Mouse (Mus musculus): ENCODE measurements around the gene Mtus2. TPM values are rescaled to one million over a fixed set of nuclear protein-coding genes. Genes with fewer than 3 reads are reported as not detected.
"Not testable (repeated sequence)": the region's sequence is repeated elsewhere in the genome, so short reads cannot be mapped to it uniquely, and the experiment has no call there.

Gene Mtus2
- total RNA-seq (2021): 10 to 100 TPM; 39.9 to 41.4 TPM

DNA sequence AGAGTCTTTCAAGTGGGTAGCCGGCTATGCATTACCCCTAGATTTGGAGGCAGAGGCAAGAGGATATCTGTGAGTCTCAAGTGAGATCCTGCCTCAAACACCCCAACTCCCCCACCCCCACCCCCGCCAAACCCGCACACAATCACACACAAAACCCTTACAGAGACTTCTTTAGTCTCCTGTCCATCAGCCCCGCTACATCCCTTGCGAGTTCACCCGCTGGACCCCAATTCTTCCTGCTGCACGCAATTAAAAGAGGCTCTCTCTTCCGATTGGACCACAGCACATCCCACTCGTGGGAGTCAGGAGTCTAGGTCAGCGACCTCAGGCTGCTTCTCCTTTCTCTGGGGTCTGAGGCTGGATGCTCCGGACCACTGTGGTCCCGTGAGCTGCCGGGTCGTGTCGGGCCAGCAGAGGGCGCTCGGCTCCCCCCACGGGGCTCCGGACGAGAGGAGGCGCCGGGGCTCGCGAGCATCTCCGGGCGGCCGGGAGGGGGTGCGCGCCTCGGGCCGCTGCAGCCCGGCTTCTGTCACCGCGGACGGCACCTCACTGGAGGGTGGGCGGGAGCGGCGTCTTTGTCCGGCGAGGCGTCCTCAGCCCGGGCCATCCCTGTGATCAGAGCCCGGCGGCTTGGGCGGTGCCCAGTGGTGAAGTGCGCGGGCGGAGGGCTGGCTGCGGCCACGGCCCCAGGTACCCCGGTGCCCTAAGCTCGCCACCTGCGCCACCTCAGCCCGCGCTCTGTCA, at the start of gene Mtus2:
Gene Mtus2, plus strand, starts transcription at position 500 of the 744 bp plus-strand sequence.
- peak; percentile 89 to 90 for DNase-seq (ENCODE audit: low spot score in 2 of 2)
- intact Hi-C loops (cut with DNase I): loop anchor here (1.0 to 5.0 kb wide), 4 partner anchors 95 to 282 kb away; partner anchors contain the start of gene Pomp

DNA sequence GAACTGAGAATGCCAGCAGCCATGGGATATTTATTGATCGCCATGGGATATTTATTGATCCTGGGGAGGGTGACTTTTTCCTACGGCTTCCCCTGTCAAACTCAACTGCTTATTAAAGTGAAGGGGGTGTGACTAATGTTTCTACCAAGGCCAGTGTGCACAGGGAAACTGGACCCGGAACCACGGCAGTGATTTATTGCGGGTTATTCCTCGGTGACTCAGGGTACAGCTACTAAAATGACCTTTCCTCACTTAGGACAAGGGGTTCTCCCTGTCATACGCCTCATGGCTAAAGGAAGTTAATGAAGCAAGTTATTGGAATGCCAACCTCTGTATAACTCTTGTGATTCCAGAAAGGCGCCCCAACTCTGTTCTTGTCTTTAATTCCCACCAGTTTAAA, 49.3 kb upstream of the Mtus2 start:
- no peak for DNase-seq (ENCODE audit: low spot score in 2 of 2)
- intact Hi-C loops (cut with DNase I): no loop called here

DNA sequence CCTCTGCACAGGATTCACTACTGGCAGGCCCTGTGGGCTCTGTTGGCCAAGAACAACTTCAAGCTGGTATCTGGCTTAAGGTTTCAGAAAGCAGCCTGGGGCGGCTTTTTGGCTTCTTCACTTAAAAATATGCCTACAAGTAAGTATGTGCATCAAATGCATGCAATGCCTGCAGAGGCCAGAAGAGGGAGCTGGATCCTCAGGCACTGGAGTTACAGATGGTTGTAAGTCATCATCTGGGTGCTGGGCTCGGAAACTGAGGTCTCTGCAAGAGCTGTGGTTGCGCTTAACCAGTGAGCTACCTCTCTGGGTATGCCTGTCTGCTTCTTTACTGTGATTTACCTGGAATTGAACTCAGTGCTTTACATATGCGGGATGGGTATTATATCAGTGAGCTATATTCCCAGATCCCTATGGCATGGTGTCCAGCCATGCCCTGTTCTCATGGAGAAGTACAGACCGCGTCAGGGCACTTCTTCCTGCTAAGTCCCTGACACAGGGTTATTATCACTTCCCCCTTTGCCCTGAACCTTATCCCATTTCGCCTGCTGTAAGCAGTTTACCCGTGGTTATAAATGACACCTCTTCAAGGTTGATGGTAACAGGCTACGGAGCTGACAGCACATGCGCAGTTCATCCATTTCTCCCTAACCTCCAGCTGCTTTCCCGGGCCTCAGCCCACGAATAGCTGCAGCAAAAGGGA, 46.2 kb upstream of the Mtus2 start:
- DNase-seq (ENCODE audit: low spot score in 2 of 2): no peak
- intact Hi-C loops (cut with DNase I): no loop called here

DNA sequence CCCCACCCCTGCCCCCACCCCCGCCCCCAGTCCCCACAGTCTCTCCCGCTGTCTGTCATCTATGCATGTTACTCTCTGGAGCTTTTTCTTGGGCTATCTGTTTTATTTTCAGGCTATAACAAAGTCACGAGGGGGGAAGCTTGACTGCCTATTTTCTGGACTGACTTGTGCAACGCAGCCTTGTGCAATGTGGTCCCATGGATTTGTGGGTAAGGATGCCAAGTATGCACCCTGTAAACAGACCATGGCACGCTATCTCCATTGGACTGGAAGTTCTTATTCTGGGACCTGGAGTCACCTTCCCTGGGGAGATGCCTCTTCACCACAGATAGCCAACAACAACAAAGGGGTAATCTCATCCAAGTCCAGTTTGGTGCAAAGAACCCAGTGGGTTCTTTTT, 45.4 kb upstream of the Mtus2 start:
- intact Hi-C loops (cut with DNase I): no loop called here
- DNase-seq (ENCODE audit: low spot score in 2 of 2): no peak

DNA sequence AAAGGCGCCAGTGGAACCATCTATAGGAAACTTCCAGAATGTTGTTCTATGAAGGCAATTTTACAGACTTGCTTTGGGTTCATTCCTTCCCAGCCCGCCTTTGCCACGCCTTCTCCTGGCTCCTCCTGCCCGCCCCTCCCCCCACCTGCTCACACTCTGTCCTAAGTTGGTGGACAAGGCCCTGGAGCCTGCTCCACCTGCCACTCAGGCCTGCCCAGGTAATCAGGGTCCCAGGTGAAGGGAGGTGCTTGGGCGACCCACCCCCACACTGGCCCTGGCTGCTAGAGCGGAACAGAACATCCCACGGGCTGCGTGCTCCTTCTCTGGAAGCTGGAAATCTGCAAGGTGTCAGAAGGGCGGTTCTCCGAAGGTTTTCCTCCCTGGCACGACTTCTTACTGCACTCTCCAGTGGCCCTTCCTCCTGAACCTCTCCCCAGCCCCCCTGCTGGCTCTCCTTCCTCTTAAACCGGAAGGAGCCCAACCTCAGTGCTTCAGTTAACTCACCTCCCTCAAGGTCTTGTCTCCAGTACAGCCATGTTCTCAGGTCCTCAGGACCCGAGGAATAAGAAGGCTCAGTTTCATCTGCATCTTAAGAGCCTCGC, 43.8 kb upstream of the Mtus2 start:
- intact Hi-C loops (cut with DNase I): no loop called here
- no peak for DNase-seq (ENCODE audit: low spot score in 2 of 2)

DNA sequence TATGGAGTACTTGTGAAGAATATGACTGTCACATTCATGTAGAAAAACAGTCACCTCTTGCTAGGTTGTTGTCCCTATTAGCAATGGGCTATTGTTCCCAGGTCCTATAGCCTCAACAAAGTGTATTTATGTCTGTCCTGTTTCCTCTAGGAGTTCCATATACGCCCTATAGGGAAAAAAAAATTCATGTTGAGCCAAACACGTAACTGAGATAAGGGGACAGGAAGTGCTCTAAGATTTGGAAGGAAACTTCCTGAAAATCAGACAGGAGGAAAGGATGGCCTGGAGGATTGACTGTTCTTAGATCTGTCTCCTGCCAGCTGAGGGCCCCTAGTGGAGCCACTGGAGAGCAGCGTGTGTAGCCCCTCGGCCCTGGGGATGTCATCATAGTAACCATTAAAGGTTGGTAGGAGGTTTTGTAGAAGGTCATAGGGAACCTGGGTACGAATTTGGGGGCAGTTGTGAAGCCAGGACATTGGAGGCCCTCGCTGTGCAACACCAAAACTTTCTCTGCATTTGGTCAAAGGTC, 42.0 kb upstream of the Mtus2 start:
- DNase-seq (ENCODE audit: low spot score in 2 of 2): no peak
- intact Hi-C loops (cut with DNase I): no loop called here

DNA sequence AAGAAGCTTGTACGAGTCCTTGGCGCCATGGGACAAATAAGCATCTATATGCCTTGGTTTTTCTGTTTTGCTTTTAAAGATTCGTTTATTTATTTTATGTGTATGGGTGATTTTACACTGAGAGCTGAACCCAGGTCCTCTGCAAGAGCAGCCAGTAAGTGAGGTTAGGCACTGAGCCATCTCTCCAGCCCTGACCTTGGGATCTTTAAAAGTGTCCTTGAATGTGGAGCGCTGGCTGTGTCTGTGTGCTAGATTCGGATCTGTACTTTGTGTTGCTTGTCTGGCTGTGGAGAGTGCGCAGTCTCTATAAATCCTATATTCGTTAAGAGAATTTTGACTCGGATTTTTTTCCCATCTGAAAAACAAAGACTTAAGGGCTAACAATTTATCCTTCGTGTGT, 40.9 kb upstream of the Mtus2 start:
- intact Hi-C loops (cut with DNase I): no loop called here
- DNase-seq (ENCODE audit: low spot score in 2 of 2): no peak

DNA sequence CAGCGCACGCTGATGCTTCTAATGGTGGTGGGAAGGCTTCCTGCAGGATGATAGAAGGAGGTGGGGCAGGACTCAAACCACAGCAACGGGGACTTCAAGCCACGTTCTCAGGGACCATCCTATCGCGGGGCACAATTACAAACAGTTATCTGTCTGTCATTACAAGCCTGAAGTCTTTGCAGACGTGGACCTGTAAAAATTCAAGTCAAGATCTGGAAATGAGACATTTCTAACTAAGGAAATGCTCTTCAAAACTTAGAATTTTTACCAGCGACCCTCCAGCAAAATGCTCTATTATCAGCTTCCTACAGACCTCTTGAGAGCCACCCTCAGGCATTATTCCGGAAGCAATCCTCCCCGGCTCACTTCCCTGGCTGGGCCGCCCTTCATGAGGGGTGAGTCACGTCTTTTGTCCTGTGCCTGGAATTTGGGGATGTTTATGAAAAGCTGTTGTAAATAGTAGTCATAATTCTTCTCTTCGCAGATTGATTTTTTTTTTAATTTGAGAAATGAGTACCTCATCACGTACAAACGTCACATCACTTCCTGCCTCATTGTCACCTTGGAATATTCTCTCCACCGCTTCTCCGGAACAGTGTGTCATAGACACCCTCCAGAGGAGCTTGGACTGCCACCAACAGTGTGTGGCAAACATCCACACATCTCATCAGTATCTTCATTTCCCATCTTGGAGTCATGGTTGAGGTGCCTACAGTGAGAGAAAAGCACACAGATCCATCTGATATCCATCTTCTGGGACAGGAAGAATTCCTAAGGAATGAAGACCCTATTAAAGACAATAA, 38.9 kb upstream of the Mtus2 start:
- intact Hi-C loops (cut with DNase I): no loop called here
- no peak for DNase-seq (ENCODE audit: low spot score in 2 of 2)

DNA sequence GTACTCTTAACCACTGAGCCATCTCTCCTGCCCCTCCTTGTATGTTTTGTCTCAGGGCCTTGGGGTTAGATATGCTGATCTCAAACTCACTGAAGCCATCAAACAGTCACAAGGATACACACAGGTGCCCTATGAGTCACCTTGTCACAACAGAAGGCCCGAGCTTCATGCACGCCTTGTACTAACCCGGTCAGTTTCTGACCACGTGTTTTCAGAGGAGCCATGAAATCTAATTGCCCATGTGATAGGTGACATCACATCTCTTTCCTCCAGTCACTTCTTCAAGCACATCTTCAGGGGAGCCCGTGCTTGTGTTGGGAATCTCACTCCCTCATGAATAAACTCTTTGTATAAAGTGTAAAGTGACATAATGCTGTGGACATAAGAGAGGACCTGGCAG, 32.5 kb upstream of the Mtus2 start:
- intact Hi-C loops (cut with DNase I): no loop called here
- DNase-seq (ENCODE audit: low spot score in 2 of 2): no peak

DNA sequence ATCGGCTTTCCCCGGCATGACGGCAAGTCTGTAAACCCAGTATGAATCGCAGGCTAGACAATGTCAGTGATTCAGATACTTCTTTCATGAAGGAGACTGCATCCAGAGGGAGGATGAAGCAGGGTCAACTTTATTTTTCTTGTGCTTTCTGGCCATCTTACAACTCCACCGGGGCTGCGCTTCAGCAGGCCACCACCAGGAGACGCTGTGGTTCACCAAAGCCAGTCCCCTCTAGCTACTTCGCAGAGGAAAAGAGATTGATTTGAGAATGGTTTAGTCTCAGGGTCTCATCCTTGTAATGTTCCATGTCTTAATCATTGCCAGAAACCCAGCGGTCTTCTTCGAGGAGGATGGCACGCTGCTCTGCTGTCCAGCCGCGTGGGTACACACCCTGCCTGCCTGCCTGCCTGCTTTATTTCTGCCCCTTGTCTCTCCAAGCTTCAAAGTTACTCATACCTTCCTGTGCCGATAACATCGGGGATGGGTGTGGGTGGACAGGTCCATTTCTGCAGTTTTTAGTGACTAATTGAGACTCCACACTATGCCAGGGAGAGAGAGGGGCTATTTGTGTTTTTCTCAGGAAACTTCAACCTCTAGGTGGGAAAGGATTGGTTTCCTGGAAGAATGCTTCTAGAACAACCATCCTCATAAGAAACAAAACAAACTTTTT, 31.1 kb upstream of the Mtus2 start:
- intact Hi-C loops (cut with DNase I): no loop called here
- no peak for DNase-seq (ENCODE audit: low spot score in 2 of 2)

DNA sequence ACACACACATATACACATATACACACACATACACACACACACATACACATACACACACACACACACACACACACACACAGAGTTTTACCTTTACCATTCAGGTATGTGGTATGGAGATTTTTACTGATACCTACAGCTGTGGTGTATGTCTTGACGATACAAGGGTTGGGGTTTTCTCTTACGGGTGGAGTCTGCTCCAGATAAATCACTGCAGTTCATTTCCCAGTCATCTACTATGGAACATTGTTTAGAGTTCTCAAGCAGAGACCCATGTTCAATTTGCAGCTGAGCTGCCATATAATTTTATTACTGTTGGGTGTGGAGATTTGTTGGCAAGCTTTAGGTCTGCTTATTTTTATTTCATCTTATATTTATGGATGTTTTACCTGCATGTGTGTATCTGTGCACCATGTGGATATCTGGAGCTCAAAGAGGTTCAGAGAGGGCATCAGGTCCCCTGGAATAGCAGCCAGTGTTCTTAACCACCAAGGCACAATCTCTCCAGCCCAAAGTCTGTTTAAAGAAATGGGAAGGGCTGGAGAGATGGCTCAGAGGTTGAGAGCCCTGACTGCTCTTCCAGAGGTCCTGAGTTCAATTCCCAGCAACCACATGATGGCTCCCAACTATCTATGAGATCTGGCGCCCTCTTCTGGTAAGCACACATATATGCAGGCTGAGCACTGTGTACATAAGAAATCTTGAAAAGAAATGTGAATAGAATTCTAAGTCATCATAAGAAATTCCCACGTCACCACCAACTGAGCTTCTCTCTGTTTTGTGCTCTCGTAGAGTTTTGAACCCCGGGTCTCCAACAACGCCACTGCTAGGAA, 28.2 kb upstream of the Mtus2 start:
- no peak for DNase-seq (ENCODE audit: low spot score in 2 of 2)
- intact Hi-C loops (cut with DNase I): no loop called here

DNA sequence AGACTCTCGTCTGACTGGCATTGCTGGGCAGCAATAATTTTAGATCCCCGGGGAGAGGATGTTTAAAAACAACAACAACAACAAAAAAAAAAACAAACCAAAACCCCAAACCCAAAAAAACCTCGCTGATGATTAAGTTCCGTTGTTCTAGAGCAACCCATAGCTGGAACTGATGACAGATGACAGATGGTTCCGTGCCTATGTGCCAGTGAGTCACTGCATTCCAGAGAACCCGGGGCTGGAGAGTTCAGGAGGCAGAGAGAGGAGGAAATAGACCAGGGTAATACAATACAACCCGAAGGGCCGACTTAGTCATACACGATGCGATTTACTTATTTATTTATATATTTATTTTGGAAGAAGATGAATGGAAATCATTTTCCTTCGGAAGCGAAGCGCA, 22.0 kb upstream of the Mtus2 start:
- no peak for DNase-seq (ENCODE audit: low spot score in 2 of 2)
- intact Hi-C loops (cut with DNase I): no loop called here

DNA sequence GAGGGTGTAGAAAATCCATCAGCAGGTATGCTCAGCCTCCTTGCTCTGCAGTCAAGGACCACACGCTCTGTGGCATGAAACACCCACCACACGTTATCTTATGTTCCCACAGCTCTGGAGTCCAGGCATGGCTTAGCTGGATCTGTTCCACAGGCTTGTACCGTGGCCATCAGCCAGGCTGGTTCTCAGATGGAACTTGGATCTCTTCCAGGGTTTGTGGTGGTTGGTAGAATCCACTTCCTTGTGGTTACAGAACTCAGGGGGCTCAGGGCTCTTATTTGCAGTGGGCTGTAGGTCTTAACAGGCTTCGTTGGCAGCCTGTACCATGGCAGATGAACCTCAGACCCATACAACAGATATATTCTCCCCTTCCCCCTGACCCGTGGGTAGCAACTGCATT, 17.9 kb upstream of the Mtus2 start:
- DNase-seq (ENCODE audit: low spot score in 2 of 2): no peak
- intact Hi-C loops (cut with DNase I): no loop called here

DNA sequence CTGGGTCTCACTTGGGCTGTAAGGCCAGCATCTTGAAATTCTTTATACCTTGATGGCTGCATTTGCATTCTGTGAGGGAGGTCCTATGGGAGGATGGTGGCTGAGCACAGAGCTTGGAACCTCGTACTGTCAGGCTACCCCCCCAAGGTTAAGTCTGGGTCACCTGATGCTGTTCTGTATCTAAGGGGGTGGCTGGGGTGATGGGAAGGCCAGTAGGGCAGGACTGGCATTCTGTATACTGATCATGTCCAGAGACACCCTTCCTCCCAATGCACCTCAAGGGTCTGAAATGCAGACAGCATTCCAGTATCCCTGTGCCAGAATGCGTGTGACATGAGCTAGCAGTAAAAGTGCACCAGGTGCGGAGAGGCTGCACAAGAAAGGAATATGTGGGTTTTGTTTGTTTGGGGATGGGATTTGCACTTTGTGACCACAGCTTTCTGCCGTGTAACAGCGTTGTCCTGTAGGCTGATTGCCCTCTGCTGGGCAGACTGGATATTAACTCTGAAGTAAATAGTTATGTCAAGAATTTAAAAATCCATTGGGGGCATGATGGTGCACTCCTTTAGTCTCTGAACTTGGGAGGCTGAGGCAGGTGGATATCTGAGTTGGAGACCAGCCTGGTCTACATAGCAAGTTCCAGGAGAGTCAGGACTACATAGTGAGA, 12.0 kb upstream of the Mtus2 start:
- no peak for DNase-seq (ENCODE audit: low spot score in 2 of 2)
- intact Hi-C loops (cut with DNase I): loop anchor here (10.0 kb wide), 2 partner anchors 360 to 520 kb away; no protein-coding TSS in a partner anchor

DNA sequence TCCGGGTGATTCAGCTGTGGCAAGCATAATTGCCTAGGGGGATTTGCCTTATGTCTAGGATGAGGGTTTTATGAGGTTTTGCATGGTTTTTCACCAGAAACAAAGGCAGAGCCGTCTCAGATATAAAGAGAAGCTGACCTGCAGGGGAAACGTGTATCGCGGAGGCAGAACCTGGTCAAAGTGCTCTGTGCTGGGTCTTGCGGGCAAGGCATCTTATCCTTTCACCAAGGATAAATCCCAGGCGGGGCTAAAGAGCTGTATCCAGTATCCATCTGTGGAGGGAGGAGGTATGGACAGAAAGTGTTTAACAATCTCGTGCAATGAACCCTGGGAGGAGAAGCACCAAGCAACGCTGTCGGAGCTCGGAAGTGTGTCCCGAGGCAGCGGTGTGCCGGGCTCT, 7.2 kb upstream of the Mtus2 start:
- no peak for DNase-seq (ENCODE audit: low spot score in 2 of 2)
- intact Hi-C loops (cut with DNase I): loop anchor here (10.0 kb wide), 2 partner anchors 365 to 525 kb away; no protein-coding TSS in a partner anchor

DNA sequence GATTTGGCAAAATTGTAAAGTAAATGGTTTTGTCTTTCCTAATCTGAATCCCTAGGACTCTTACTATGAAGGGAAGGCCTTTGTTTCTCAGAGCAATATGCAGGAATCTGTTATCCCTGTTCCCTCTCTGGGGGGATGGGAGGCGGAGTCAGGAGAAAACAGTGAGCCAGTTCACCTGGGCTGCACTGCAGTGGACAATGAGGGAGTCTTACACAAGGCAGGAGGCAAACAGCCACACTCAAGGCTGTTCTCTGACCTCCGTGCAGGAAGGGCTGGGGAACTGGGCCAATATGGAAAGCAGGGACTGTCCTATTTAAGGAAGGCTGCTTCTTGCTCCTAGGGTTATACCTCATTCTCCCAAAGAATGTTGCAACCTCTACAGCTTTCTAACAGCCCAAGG, 5.4 kb upstream of the Mtus2 start:
- DNase-seq (ENCODE audit: low spot score in 2 of 2): no peak
- intact Hi-C loops (cut with DNase I): no loop called here

DNA sequence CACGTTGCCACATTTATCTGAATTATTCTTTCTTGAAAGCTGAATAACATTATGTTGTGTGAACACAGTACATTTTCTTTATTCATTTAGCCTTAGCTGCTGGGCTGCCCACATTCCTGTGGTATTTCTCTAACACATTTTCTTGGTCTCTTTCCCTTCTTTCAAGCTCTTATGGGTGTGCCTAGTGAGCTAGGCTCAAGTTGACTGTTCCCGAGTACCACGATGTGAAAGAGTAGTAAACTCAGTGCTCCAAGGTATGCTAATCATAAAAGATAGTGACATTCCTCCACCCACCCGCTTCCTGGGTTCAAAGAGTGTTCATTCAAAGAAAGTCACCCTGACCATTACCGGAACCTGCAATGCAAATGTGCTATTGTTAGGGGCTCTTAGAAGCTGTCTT, 3.9 kb upstream of the Mtus2 start:
- intact Hi-C loops (cut with DNase I); DNase-seq (ENCODE audit: low spot score in 2 of 2): not testable (repeated sequence)

DNA sequence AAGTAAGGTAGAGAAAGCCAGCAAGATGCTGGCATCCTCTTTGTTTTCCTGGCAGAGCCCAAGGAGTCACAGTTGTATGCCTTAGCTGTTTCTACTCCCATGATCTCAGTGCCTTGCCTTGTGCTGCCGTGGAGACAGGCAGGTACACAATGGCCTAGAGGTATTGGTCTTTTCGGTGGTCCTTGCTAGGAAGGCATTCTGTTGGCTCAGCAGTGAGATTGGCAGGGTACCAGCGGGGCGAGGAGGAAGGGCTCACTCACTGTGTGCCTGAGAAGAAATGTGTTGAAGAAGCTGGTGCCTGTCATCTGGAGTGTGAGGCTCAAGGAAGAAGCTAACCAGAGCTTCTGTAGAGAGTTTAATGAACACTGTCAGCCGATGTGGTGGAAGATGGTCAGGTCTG, 1.4 kb upstream of the Mtus2 start:
- peak in 1 of 2 experiments; percentile 30 for DNase-seq (ENCODE audit: low spot score in 2 of 2)

More for the DNA sequence above, 1.4 kb upstream of the Mtus2 start:
- intact Hi-C loops (cut with DNase I): loop anchor here (2.0 to 5.0 kb wide), 2 partner anchors 93 to 175 kb away; partner anchors contain the start of gene Pomp
